Mouse (Mus musculus) CH12.LX (cell line): ENCODE results near the gene Anks4b. TPM values are rescaled to one million over a fixed set of nuclear protein-coding genes. Genes with fewer than 3 reads are reported as not detected.

Source experiments
- DNase-seq: peaks from one replicate; pipeline ENCODE4 v3.0.0-alpha.2; 2013; ENCODE audit errors: extremely low read depth
- H3K27ac ChIP-seq: 2 replicates; pipeline ENCODE4 v1.5.1; 2012; ENCODE audit warnings: low read depth, mild to moderate bottlenecking, control low read depth, moderate library complexity; ENCODE audit not compliant: insufficient read depth
- H3K27me3 ChIP-seq: replicated peaks from 2 replicates; pipeline ENCODE3; 2012; ENCODE audit warnings: inconsistent platforms
- H3K36me3 ChIP-seq, 2 experiments: replicated peaks in 1 of 2; 2 replicates each; pipeline versions ENCODE3 to v1.6.1; 2012; ENCODE audit warnings: inconsistent platforms in 1 of 2, low read length in 1 of 2, mild to moderate bottlenecking in 1 of 2, mixed read lengths in 1 of 2, moderate library complexity in 1 of 2; ENCODE audit not compliant: control insufficient read depth in 1 of 2, insufficient read depth in 1 of 2
- H3K4me1 ChIP-seq, 2 experiments: 2 replicates each; pipeline ENCODE4 v1.6.1; 2012; ENCODE audit warnings: inconsistent platforms in 1 of 2, moderate library complexity in 1 of 2; ENCODE audit not compliant: insufficient read depth in 2 of 2, control insufficient read depth in 1 of 2
- H3K4me2 ChIP-seq: 2 replicates; pipeline ENCODE4 v1.6.1; 2012; ENCODE audit warnings: low read depth, mild to moderate bottlenecking, control low read depth; ENCODE audit not compliant: poor library complexity, insufficient read depth, severe bottlenecking
- H3K4me3 ChIP-seq, 3 experiments: fragments of 150-350 bp in 1 of 3; sonication (generic) in 1 of 3; replicated peaks in 1 of 3; 2 replicates each; pipeline versions ENCODE3 to v1.5.1; 2011 to 2012; ENCODE audit warnings: low read depth in 2 of 3, low read length in 2 of 3, mild to moderate bottlenecking in 2 of 3, moderate library complexity in 2 of 3, control low read depth in 1 of 3, improper control_type of control experiment in 1 of 3, inconsistent platforms in 1 of 3, mixed read lengths in 1 of 3; ENCODE audit not compliant: poor library complexity in 1 of 3
- H3K79me2 ChIP-seq: replicated peaks from 2 replicates; pipeline ENCODE4 v1.6.1; 2012; ENCODE audit warnings: mild to moderate bottlenecking, moderate library complexity; ENCODE audit not compliant: control insufficient read depth, poor library complexity, insufficient read depth, severe bottlenecking; ENCODE audit errors: extremely low read depth
- H3K9ac ChIP-seq: 2 replicates; pipeline ENCODE4 v1.6.1; 2012; ENCODE audit warnings: low read depth, mild to moderate bottlenecking, control low read depth, moderate library complexity; ENCODE audit not compliant: insufficient read depth
- H3K9me3 ChIP-seq: replicated peaks from 2 replicates; pipeline ENCODE3; 2012; ENCODE audit warnings: low read length, inconsistent platforms, mixed read lengths
- CHD1 ChIP-seq: IDR thresholded peaks from 2 replicates; pipeline ENCODE4 v1.6.1; 2012; ENCODE audit warnings: low read depth, low read length, improper control_type of control experiment, inconsistent platforms
- E2F4 ChIP-seq: IDR thresholded peaks from 2 replicates; pipeline ENCODE4 v1.6.1; 2011; ENCODE audit warnings: low read depth, low read length, improper control_type of control experiment; ENCODE audit not compliant: insufficient replicate concordance
- ETS1 ChIP-seq: conservative IDR thresholded peaks from 2 replicates; pipeline ENCODE4 v1.6.1; 2012; ENCODE audit warnings: low read depth, mild to moderate bottlenecking, inconsistent platforms, low read length, improper control_type of control experiment, moderate library complexity
- KAT2A ChIP-seq: IDR thresholded peaks from 2 replicates; pipeline ENCODE4 v1.6.1; 2012; ENCODE audit warnings: low read length, improper control_type of control experiment, inconsistent platforms; ENCODE audit not compliant: insufficient replicate concordance
- MAX ChIP-seq: IDR thresholded peaks from 2 replicates; pipeline ENCODE4 v1.6.1; 2011; ENCODE audit warnings: low read length, improper control_type of control experiment
- MYC ChIP-seq: IDR thresholded peaks from 2 replicates; pipeline ENCODE4 v1.6.1; 2011; ENCODE audit warnings: low read depth, mild to moderate bottlenecking, improper control_type of control experiment, low read length
- POLR2AphosphoS2 ChIP-seq: IDR thresholded peaks from 2 replicates; pipeline ENCODE4 v1.6.1; 2011; ENCODE audit warnings: low read depth, low read length, improper control_type of control experiment
- SMC3 ChIP-seq: IDR thresholded peaks from 2 replicates; pipeline ENCODE4 v1.6.1; 2011; ENCODE audit warnings: low read depth, low read length, improper control_type of control experiment
- TCF12 ChIP-seq: IDR thresholded peaks from 2 replicates; pipeline ENCODE4 v1.6.1; 2014; ENCODE audit warnings: low read depth, mild to moderate bottlenecking, inconsistent platforms, low read length, improper control_type of control experiment
- USF1 ChIP-seq: IDR thresholded peaks from 2 replicates; pipeline ENCODE4 v1.6.1; 2014; ENCODE audit warnings: low read depth, mild to moderate bottlenecking, inconsistent platforms, low read length, improper control_type of control experiment
- ZKSCAN1 ChIP-seq: IDR thresholded peaks from 2 replicates; pipeline ENCODE4 v1.6.1; 2012; ENCODE audit warnings: low read depth, inconsistent platforms, low read length, improper control_type of control experiment, borderline replicate concordance
- ZNF384 ChIP-seq: IDR thresholded peaks from 2 replicates; pipeline ENCODE4 v1.6.1; 2012; ENCODE audit warnings: low read depth, low read length, improper control_type of control experiment, inconsistent platforms
- dilution Hi-C: fragments of 300-500 bp; cut with MboI; formaldehyde crosslinking; loops from 2 replicates; pipeline ENCODE4 v1.14.3; 2020; ENCODE audit warnings: low sequenced_read_pairs; ENCODE audit not compliant: extremely low pct_unique_long_range_greater_than_20kb, extremely low pct_ligation_motif_present
- in situ Hi-C: fragments of 300-500 bp; cut with MboI; formaldehyde crosslinking; loops from 3 replicates; pipeline ENCODE4 v1.14.3; 2019; ENCODE audit warnings: low sequenced_read_pairs, low pct_ligation_motif_present, low pct_unique_long_range_greater_than_20kb, mixed read lengths
- polyA plus RNA-seq: library from polyadenylated mRNA; unstranded; fragments of >175 nt; gene quantifications from 2 replicates; pipeline ENCODE4 v1.2.1, GENCODE M21; 2012; ENCODE audit warnings: low read depth; ENCODE audit not compliant: insufficient read length
- total RNA-seq, 2 experiments: library from RNA; depleted of rRNA; stranded (reverse); fragments of 300-350 nt in 1 of 2; fragments of >200 nt in 1 of 2; gene quantifications; 2 replicates each; pipeline ENCODE4 v1.2.3; 2012 to 2014

Gene Anks4b
- total and polyA plus RNA-seq, 3 experiments = not detected

GRCm38 (mm10) chr7:120178935-120179334 lies 5.3 kb downstream of the Anks4b start:
- Histone ChIP-seq H3K27me3 (peaks cover 2% of the 10 kb centered on the region), H3K4me1 (no peaks in the 10 kb centered on the region), H3K4me2 (no peak overlapping the region), H3K9me3 (no peaks in the 10 kb centered on the region), H3K27ac (no peak overlapping the region), H3K79me2 (no peaks in the 10 kb centered on the region), H3K4me3 (no peak overlapping the region)
- DNase-seq = no peak
- dilution Hi-C loops = no loop called here
- in situ Hi-C loops = no loop called here
- no peak for TF ChIP-seq KAT2A
- TF ChIP-seq MAX = no peak
- TF ChIP-seq SMC3 = no peak
- no peak for TF ChIP-seq POLR2AphosphoS2
- no peak for TF ChIP-seq ZNF384
- TF ChIP-seq TCF12 = no peak
- TF ChIP-seq ETS1 = no peak
- no peak for TF ChIP-seq E2F4
- TF ChIP-seq ZKSCAN1 = no peak
- TF ChIP-seq USF1 = no peak
- TF ChIP-seq, all 38 proteins: peak for 0
- no peaks in the 10 kb centered on the region for H3K36me3 ChIP-seq
- no peak overlapping the region for H3K9ac ChIP-seq

- DNase-seq = no peak
- dilution Hi-C loops (no loop called here), in situ Hi-C loops (no loop called here)
- Histone ChIP-seq H3K27ac (no peak overlapping the region), H3K4me2 (no peak overlapping the region; the same call in 1 of the 2 replicates), H3K4me3 (no peak overlapping the region), H3K4me1 (no peaks in the 10 kb centered on the region), H3K36me3 (no peaks in the 10 kb centered on the region), H3K27me3 (peaks cover 2% of the 10 kb centered on the region), H3K9me3 (no peaks in the 10 kb centered on the region), H3K9ac (no peak overlapping the region), H3K79me2 (no peaks in the 10 kb centered on the region)
- TF ChIP-seq ZKSCAN1 (no peak), MYC (no peak)
Observed at GRCm38 (mm10) chr7:120180547-120180946, 6.9 kb downstream of the Anks4b start.

GRCm38 (mm10) chr7:120181401-120182230 lies 8.0 kb downstream of the Anks4b start:
- no peak overlapping the region for H3K9ac ChIP-seq
- H3K36me3 ChIP-seq = no peaks in the 10 kb centered on the region
- peaks cover 2% of the 10 kb centered on the region for H3K27me3 ChIP-seq
- H3K9me3 ChIP-seq = no peaks in the 10 kb centered on the region
- in situ Hi-C loops (no loop called here), dilution Hi-C loops (no loop called here)
- no peak for TF ChIP-seq CHD1
- H3K27ac ChIP-seq = no peak overlapping the region
- H3K4me1 ChIP-seq = no peaks in the 10 kb centered on the region
- no peak for DNase-seq
- H3K4me3 ChIP-seq = no peak overlapping the region
- H3K79me2 ChIP-seq = no peaks in the 10 kb centered on the region
- H3K4me2 ChIP-seq = no peak overlapping the region
